Mouse (Mus musculus): ENCODE measurements around the gene Rap1b. TPM values are rescaled to one million over a fixed set of nuclear protein-coding genes. Genes with fewer than 3 reads are reported as not detected.
A peak's percentile ranks its signal among the peaks of the same experiment; 100 is the strongest.

Gene Rap1b
- polyA plus RNA-seq, 1 experiment from 2014 or later = 87.0 TPM

DNA sequence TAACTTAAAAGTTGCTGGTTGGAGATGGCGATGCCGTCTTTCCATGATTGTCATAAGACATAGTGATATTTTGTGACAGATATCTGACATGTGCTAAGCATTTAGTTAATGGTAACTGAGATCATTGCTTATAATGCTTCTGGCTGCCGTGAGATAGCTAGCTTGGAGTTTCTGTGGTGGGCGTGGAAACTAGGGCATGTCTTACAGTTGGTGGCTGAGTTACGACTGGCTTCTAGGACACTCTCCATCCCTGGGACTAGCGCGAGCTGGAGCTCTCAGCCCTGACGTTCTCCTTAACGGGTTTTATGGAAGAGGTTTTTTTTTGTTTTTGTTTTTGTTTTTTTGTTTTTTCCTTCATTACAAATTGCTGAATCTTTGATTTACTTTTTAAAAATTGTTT is 32.8 kb upstream of the Rap1b start:
- Histone ChIP-seq H3K4me3 (ENCODE audit: low read depth, low read length) (no peak overlapping the region), H3K9me3 (replicated peaks; ENCODE audit: control insufficient read depth, low read length) (no peaks in the 10 kb centered on the region), H3K27me3 (ENCODE audit: control insufficient read depth, insufficient read depth, low read depth, low read length) (no peaks in the 10 kb centered on the region), H3K9ac (ENCODE audit: low read depth, low read length) (no peak overlapping the region), H3K4me1 (ENCODE audit: control insufficient read depth, low read depth, low read length) (no peaks in the 10 kb centered on the region; the same call in 1 of the 2 replicates), H3K36me3 (ENCODE audit: control insufficient read depth, insufficient read depth) (no peaks in the 10 kb centered on the region), H3K4me2 (ENCODE audit: low read depth, low read length) (no peak overlapping the region), H3K27ac (ENCODE audit: low read length) (no peak overlapping the region)
- no peak for ATAC-seq (ENCODE audit: low read depth)
- WGBS (ENCODE audit: insufficient replicate concordance) = 54% methylated on average over 9 of the region's 9 CpGs

DNA sequence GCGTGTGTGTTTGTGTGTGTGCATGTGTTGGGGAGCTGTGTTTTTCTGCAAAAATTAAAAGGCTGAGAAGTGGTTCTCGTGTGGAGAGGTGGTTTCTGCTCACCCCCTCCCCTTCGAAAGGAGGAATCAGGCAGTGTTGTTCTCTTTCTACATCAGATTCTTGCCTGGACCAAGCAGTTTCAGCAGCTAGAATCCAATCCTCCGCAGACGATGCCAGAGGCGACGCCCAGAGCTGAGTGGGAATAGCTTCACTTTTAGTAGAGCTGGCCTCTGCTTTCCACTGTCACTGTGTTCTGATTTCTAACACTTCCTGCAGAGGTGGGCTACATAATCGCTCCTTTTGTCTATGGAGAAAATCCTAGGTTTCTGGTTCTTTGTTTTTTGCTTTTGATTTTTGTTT is 31.0 kb upstream of the Rap1b start:
- Histone ChIP-seq H3K27ac (ENCODE audit: low read length) (no peak overlapping the region), H3K27me3 (ENCODE audit: control insufficient read depth, insufficient read depth, low read depth, low read length) (no peaks in the 10 kb centered on the region), H3K36me3 (ENCODE audit: control insufficient read depth, insufficient read depth) (no peaks in the 10 kb centered on the region), H3K9me3 (replicated peaks; ENCODE audit: control insufficient read depth, low read length) (no peaks in the 10 kb centered on the region), H3K4me2 (ENCODE audit: low read depth, low read length) (peak overlapping the region; percentile 44), H3K4me3 (ENCODE audit: low read depth, low read length) (no peak overlapping the region), H3K9ac (ENCODE audit: low read depth, low read length) (no peak overlapping the region), H3K4me1 (ENCODE audit: control insufficient read depth, low read depth, low read length) (no peaks in the 10 kb centered on the region; the same call in 1 of the 2 replicates)
- 56% methylated on average over 8 of the region's 8 CpGs for WGBS (ENCODE audit: insufficient replicate concordance)
- ATAC-seq (ENCODE audit: low read depth) = no peak

DNA sequence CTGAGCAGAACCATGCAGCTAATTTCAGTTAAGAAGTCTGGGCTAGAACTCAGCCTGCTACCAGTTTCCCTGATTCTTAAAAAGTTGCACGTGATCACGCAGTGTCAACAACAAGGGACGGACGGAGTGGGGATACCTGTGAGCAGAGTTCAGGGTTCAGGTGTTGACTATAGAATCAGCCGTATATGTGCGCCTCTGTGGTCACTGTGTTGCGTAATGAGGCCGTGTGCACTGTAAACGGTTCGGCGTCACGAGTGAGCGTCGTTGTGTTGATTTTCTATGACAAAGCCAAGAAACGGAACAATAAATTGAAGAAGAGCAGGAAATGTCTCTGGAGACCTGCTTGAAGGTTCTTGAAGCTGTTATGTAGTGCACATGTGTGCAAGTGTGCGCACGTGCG is 30.6 kb upstream of the Rap1b start:
- no peak overlapping the region for H3K4me3 ChIP-seq (ENCODE audit: low read depth, low read length)
- H3K36me3 ChIP-seq (ENCODE audit: control insufficient read depth, insufficient read depth) = no peaks in the 10 kb centered on the region
- H3K4me2 ChIP-seq (ENCODE audit: low read depth, low read length) = peak overlapping the region; percentile 44
- H3K27ac ChIP-seq (ENCODE audit: low read length) = no peak overlapping the region
- H3K27me3 ChIP-seq (ENCODE audit: control insufficient read depth, insufficient read depth, low read depth, low read length) = no peaks in the 10 kb centered on the region
- no peaks in the 10 kb centered on the region; the same call in 1 of the 2 replicates for H3K4me1 ChIP-seq (ENCODE audit: control insufficient read depth, low read depth, low read length)
- 42% methylated on average over 18 of the region's 18 CpGs for WGBS (ENCODE audit: insufficient replicate concordance)
- H3K9me3 ChIP-seq (replicated peaks; ENCODE audit: control insufficient read depth, low read length) = no peaks in the 10 kb centered on the region
- no peak overlapping the region for H3K9ac ChIP-seq (ENCODE audit: low read depth, low read length)
- ATAC-seq (ENCODE audit: low read depth) = peak; percentile 85

DNA sequence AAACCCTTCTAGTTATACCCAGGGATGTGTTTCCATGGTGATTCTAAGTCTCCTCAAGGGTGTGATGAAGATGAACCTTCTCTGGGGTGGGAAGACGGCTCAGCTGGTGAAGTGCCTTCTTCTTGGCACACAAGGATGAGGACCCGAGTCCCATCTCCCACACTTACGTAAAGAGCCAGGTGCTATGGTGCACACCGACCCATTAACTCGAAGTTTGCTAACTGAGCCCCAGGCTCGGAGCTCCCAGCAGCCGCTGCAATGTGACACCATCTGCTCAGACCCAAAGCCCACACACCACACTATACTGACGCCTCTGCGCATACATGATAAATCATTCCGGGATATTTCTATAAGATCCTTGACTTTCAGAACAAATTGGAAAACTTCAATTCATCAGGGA is 29.1 kb upstream of the Rap1b start:
- Histone ChIP-seq H3K9me3 (replicated peaks; ENCODE audit: control insufficient read depth, low read length) (no peaks in the 10 kb centered on the region), H3K9ac (ENCODE audit: low read depth, low read length) (no peak overlapping the region), H3K4me3 (ENCODE audit: low read depth, low read length) (no peak overlapping the region), H3K4me1 (ENCODE audit: control insufficient read depth, low read depth, low read length) (no peaks in the 10 kb centered on the region; the same call in 1 of the 2 replicates), H3K27ac (ENCODE audit: low read length) (no peak overlapping the region), H3K4me2 (ENCODE audit: low read depth, low read length) (no peak overlapping the region), H3K27me3 (ENCODE audit: control insufficient read depth, insufficient read depth, low read depth, low read length) (no peaks in the 10 kb centered on the region), H3K36me3 (ENCODE audit: control insufficient read depth, insufficient read depth) (no peaks in the 10 kb centered on the region)
- no peak for ATAC-seq (ENCODE audit: low read depth)
- WGBS (ENCODE audit: insufficient replicate concordance) = 70% methylated on average over 10 of the region's 10 CpGs

DNA sequence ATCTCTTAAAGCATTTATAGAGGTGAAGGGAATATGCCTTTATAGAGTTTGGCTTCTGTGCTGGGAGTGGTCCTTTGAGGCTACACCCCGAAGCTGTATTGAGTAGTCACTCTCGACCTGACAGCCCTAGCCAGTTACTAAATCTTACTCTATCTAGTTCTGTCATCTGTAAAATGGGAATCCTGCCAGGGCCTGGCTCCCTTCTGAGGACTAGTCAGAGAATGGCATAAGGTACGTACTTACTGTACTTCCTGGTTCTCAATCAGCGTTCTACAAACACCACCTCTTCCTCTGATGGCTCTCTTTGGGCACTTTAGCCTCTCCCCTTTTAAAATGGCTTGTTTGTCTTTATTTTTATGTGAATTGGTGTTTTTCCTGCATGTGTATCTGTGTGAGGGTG is 28.1 kb upstream of the Rap1b start:
- 39% methylated on average over 4 of the region's 4 CpGs for WGBS (ENCODE audit: insufficient replicate concordance)
- Histone ChIP-seq H3K27ac (ENCODE audit: low read length) (no peak overlapping the region), H3K4me2 (ENCODE audit: low read depth, low read length) (no peak overlapping the region), H3K4me1 (ENCODE audit: control insufficient read depth, low read depth, low read length) (no peaks in the 10 kb centered on the region; the same call in 1 of the 2 replicates), H3K4me3 (ENCODE audit: low read depth, low read length) (no peak overlapping the region), H3K9ac (ENCODE audit: low read depth, low read length) (no peak overlapping the region), H3K9me3 (replicated peaks; ENCODE audit: control insufficient read depth, low read length) (no peaks in the 10 kb centered on the region), H3K36me3 (ENCODE audit: control insufficient read depth, insufficient read depth) (no peaks in the 10 kb centered on the region), H3K27me3 (ENCODE audit: control insufficient read depth, insufficient read depth, low read depth, low read length) (no peaks in the 10 kb centered on the region)
- no peak for ATAC-seq (ENCODE audit: low read depth)

DNA sequence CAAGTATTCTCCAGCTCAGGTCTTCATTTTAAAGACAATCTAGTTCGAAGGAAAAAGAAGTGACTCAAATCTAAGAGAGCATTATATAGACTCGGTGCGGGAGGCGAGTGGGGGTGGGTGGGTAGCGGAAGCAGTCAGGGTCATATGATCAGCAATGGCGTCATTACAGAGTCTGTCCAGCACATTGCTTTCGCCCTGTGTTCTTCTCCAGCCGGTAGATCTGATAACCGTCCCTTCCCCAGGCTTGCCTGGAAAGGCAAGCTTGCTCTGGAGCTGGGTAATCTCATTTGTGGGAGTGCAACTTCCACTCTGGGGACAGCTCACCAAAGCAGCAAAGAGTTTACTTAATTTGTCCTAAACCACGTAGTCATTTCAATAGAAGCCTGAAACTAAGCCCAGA is 26.6 kb upstream of the Rap1b start:
- H3K9ac ChIP-seq (ENCODE audit: low read depth, low read length) = no peak overlapping the region
- no peak overlapping the region for H3K27ac ChIP-seq (ENCODE audit: low read length)
- H3K27me3 ChIP-seq (ENCODE audit: control insufficient read depth, insufficient read depth, low read depth, low read length) = no peaks in the 10 kb centered on the region
- WGBS (ENCODE audit: insufficient replicate concordance) = 44% methylated on average over 10 of the region's 10 CpGs
- no peak overlapping the region for H3K4me2 ChIP-seq (ENCODE audit: low read depth, low read length)
- H3K36me3 ChIP-seq (ENCODE audit: control insufficient read depth, insufficient read depth) = no peaks in the 10 kb centered on the region
- ATAC-seq (ENCODE audit: low read depth) = no peak
- no peaks in the 10 kb centered on the region for H3K9me3 ChIP-seq (replicated peaks; ENCODE audit: control insufficient read depth, low read length)
- no peaks in the 10 kb centered on the region; the same call in 1 of the 2 replicates for H3K4me1 ChIP-seq (ENCODE audit: control insufficient read depth, low read depth, low read length)
- no peak overlapping the region for H3K4me3 ChIP-seq (ENCODE audit: low read depth, low read length)

DNA sequence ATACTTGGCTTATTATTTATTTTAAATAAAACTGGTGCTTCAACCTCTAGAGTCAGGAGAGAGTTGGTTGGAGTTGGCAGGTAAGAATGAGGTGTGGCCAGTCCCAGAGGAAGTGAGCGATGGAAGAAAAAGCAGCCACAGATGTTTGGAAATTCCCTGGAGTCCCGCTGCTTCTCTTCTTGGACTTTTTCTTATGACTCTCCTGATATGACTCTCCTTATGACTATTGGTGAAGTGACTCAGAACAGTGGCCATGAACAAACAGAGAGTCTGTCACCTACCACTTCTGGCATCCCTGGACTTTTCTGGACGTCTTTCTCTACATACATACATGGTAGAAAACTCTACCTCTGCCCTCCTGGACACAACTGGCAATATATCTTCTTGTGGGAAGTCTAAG is 21.5 kb upstream of the Rap1b start:
- Histone ChIP-seq H3K36me3 (ENCODE audit: control insufficient read depth, insufficient read depth) (no peaks in the 10 kb centered on the region), H3K9me3 (replicated peaks; ENCODE audit: control insufficient read depth, low read length) (no peaks in the 10 kb centered on the region), H3K9ac (ENCODE audit: low read depth, low read length) (no peak overlapping the region), H3K4me2 (ENCODE audit: low read depth, low read length) (no peak overlapping the region), H3K4me3 (ENCODE audit: low read depth, low read length) (no peak overlapping the region), H3K27me3 (ENCODE audit: control insufficient read depth, insufficient read depth, low read depth, low read length) (no peaks in the 10 kb centered on the region), H3K4me1 (ENCODE audit: control insufficient read depth, low read depth, low read length) (no peaks in the 10 kb centered on the region), H3K27ac (ENCODE audit: low read length) (no peak overlapping the region)
- no peak for ATAC-seq (ENCODE audit: low read depth)
- WGBS (ENCODE audit: insufficient replicate concordance) = 76% methylated on average over 3 of the region's 3 CpGs

DNA sequence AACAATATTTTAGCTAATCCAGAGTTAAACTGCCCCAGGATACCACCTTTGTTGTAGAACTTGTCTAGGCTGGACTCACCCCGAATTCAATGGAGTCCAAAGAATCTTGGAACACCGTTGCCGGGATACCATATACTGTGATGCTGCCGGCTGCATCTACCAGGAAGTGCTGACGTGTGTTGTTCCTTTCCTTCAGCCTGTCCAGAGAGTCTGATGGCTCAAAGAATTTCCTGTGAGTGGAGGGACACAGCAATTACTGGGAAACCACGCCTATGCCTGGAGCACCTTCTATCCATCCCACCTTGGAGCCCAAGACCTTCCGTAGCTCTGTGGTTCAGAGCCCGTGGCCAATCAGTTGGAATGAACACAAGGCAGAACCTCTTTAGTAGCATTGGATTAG is 20.8 kb upstream of the Rap1b start:
- no peak for ATAC-seq (ENCODE audit: low read depth)
- Histone ChIP-seq H3K4me1 (ENCODE audit: control insufficient read depth, low read depth, low read length) (no peaks in the 10 kb centered on the region), H3K27ac (ENCODE audit: low read length) (no peak overlapping the region)

DNA sequence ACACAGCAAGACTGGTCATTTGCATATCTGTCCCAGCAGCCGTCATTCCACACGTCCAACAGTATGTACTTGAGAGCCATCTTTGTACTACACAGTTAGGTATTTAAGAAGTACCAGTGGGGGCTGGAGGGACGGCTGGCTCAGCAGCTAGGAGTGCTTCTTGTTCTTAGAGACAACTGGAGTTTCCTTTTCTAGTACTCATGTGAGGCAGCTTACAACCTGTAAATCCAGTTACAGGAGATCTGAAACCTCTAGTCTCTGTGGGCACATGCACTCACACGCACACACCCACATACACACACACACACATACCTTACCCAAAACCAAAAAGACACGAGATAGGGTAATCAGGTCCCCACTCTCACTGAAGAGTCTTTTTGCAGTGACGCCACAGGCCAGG is 18.9 kb upstream of the Rap1b start:
- Histone ChIP-seq H3K4me2 (ENCODE audit: low read depth, low read length) (no peak overlapping the region), H3K4me1 (ENCODE audit: control insufficient read depth, low read depth, low read length) (no peaks in the 10 kb centered on the region), H3K36me3 (ENCODE audit: control insufficient read depth, insufficient read depth) (no peaks in the 10 kb centered on the region), H3K27me3 (ENCODE audit: control insufficient read depth, insufficient read depth, low read depth, low read length) (no peaks in the 10 kb centered on the region), H3K9me3 (replicated peaks; ENCODE audit: control insufficient read depth, low read length) (no peaks in the 10 kb centered on the region), H3K9ac (ENCODE audit: low read depth, low read length) (no peak overlapping the region), H3K27ac (ENCODE audit: low read length) (no peak overlapping the region), H3K4me3 (ENCODE audit: low read depth, low read length) (no peak overlapping the region)
- no peak for ATAC-seq (ENCODE audit: low read depth)
- WGBS (ENCODE audit: insufficient replicate concordance) = 31% methylated on average over 6 of the region's 6 CpGs

More for the DNA sequence above, 20.8 kb upstream of the Rap1b start:
- no peak overlapping the region for H3K4me2 ChIP-seq (ENCODE audit: low read depth, low read length)
- no peaks in the 10 kb centered on the region for H3K36me3 ChIP-seq (ENCODE audit: control insufficient read depth, insufficient read depth)
- H3K9me3 ChIP-seq (replicated peaks; ENCODE audit: control insufficient read depth, low read length) = no peaks in the 10 kb centered on the region
- no peak overlapping the region for H3K4me3 ChIP-seq (ENCODE audit: low read depth, low read length)
- H3K9ac ChIP-seq (ENCODE audit: low read depth, low read length) = no peak overlapping the region
- no peaks in the 10 kb centered on the region for H3K27me3 ChIP-seq (ENCODE audit: control insufficient read depth, insufficient read depth, low read depth, low read length)
- 58% methylated on average over 8 of the region's 8 CpGs for WGBS (ENCODE audit: insufficient replicate concordance)

All from liver, embryonic 16.5 days (tissue).